Mouse (Mus musculus) MEL (cell line): ENCODE measurements around the gene Slfn2.

Experiments
- CTCF ChIP-seq, 3 experiments: IDR thresholded peaks in 2 of 3; conservative IDR thresholded peaks in 1 of 3; 2 replicates each; pipeline ENCODE4 v1.5.1; 2011 to 2012; ENCODE audit warnings: low read length in 3 of 3, low read depth in 2 of 3, mild to moderate bottlenecking in 2 of 3, improper control_type of control experiment in 1 of 3, inconsistent platforms in 1 of 3, mixed read lengths in 1 of 3, moderate library complexity in 1 of 3; ENCODE audit not compliant: control insufficient read depth in 1 of 3, insufficient read depth in 1 of 3, poor library complexity in 1 of 3, severe bottlenecking in 1 of 3
- GATA1 ChIP-seq: IDR thresholded peaks from 2 replicates; pipeline ENCODE4 v1.6.1; 2011; ENCODE audit warnings: low read depth, low read length, improper control_type of control experiment
- KAT2A ChIP-seq: conservative IDR thresholded peaks from 2 replicates; pipeline ENCODE4 v1.6.1; 2012; ENCODE audit warnings: low read depth, low read length, improper control_type of control experiment, inconsistent platforms
- MYC ChIP-seq: IDR thresholded peaks from 2 replicates; pipeline ENCODE4 v1.6.1; 2011; ENCODE audit warnings: low read depth, mild to moderate bottlenecking, low read length, improper control_type of control experiment, moderate library complexity
- POLR2AphosphoS2 ChIP-seq: IDR thresholded peaks from 2 replicates; pipeline ENCODE4 v1.6.1; 2011; ENCODE audit warnings: low read length, improper control_type of control experiment
- ZMIZ1 ChIP-seq: IDR thresholded peaks from 2 replicates; pipeline ENCODE4 v1.6.1; 2012; ENCODE audit warnings: low read depth, mild to moderate bottlenecking, inconsistent platforms, low read length, improper control_type of control experiment, moderate library complexity

- TF ChIP-seq CTCF (IDR thresholded peaks at IDR 0.05 in 2 of 3, conservative IDR thresholded peaks at IDR 0.05 in 1 of 3; ENCODE audit: control insufficient read depth in 1 of 3, insufficient read depth in 1 of 3, low read depth in 2 of 3, low read length in 3 of 3, poor library complexity in 1 of 3, severe bottlenecking in 1 of 3) (no peak), MYC (no peak), ZMIZ1 (no peak), KAT2A (no peak), POLR2AphosphoS2 (no peak), GATA1 (no peak)
These were observed 19.2 kb downstream of the Slfn2 start for GRCm38 (mm10) chr11:83084161-83084560.
